Mouse (Mus musculus): Measurements from ENCODE around the gene 4930558K02Rik.

Gene 4930558K02Rik

DNA sequence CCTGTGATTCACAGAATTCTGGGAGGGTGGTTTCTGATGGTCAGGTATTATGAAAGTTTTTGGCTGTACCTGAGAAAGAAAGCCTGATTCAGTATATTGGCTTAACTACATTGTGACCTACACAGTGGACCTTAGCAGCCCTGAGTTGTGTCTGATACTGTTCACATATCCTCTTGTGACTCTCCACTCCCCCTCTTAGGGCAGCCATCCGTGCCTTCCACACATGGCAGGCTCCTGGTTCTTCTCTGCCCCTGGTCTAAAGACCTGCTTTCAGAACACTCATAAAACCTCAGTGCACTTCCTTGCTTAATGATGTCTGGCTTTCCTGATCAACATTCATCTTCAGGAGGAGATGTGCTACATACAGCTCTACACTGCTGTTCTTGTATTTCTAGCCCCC is 26.8 kb downstream of the 4930558K02Rik start:
- no peak for DNase-seq (ENCODE audit: low read depth, low spot score)

DNA sequence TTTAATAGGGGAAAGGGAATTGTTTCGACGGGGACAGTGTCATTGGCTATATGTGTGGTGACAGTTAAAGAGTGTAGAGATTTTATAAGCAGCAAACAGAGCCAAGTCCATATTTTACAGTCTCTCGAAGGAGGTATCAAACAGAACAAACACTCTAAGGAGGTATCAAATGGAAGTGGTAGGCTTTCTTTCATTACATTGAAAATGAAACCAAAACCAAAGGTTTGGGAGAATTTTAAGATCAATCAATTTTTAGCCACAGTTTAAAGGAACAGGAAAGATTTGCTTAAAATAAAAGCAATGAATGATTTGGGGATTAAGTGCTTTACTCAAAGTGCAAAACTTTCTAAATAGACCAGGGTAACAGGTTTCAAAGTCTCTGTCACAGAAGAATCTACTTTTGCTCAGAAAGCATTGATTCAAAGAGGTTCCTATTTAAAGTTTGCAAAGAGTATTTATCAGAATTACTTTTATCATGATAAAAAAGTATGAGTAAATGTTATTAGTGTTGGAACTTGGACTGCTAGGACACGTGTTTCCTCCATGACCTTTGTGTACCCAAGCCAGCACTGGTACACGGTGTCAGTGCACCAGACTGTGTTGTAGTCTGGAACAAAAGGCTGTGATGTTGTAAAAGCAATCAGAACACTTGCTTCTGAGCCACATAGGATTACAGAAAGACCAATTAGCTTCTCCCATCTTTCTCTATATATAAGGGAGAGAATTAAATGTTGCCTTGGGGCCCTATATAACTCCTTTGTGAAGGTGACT is 28.2 kb downstream of the 4930558K02Rik start:
- no peak for DNase-seq (ENCODE audit: low read depth, low spot score)

DNA sequence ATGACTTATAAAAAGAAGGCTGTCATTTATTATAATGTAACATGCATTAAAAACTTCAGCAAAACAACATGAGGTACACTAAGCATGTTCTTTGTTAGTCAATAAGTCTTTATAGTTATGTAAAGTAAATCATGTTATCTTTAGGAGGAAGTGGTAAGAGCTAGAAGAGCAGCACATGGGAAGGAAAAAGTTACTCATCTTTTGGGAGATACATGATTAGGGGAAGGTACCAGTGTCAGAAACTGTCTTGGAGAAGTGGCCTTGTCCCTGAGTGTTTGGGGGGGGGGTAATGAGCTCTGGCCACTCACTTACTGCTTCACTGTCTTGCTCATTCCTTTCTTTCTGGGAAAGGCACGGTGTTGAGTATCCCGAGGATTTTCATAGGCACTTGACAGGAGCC is 37.4 kb downstream of the 4930558K02Rik start:
- DNase-seq (ENCODE audit: low read depth, low spot score), result no peak

DNA sequence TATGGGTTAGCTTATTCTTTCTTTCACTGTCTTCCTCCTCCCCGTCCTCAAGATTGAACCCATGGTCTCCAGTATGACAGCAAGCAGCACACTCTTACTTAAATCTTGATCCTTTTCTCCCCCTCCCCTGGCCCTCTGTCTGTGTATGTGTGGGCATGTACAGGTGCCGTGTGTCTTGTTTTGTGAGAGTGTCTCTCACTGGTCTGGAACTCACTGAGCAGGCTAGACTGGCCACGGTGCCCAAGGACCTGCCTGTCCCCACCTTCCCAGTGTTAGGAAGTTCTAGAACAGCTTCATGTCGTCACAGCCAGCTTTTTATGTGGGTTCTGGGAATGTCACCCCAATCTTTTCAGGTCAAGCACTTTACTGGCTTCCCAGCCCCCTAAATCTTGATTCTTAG is 47.1 kb downstream of the 4930558K02Rik start:
- no peak for DNase-seq (ENCODE audit: low read depth, low spot score)

DNA sequence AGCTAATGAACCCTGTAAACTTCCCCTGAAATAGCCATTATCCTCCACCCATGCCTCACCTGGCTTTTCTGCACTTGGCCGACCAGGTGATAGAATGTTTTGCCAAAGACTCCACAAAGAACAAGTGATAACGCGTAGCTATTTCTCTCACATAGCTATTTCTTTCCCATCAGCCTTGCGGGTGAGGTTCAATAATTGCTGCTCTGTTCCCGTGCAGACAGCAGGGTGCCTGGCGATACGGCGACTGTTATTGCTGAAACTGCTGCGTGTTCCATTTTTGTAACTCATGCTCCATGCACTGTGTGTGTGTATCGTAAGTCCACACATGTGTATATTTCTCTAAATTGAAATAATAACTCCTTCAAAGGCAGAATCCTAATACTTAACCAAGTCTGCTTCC is 47.6 kb downstream of the 4930558K02Rik start:
- peak; percentile 18 for DNase-seq (ENCODE audit: low read depth, low spot score)

DNA sequence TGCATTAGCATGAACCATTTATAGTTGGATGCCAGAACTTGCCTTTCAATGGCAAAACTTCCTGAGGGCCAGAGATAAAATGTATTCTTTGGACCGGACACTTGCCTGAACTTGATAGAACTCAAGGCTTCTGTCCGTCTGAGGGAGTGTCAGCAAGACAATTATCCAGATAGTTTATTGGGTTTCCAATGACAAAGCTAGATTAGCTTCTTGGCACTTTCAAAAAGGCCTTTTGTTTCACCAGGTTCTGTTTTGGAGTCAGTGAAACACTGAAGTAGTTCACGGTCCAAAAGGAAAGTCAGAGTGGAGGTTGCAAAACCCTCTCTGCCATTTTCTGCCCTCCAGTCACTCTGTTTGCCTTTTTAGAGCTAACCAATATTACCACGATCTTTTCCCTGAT is 48.1 kb downstream of the 4930558K02Rik start:
- DNase-seq (ENCODE audit: low read depth, low spot score), result no peak

DNA sequence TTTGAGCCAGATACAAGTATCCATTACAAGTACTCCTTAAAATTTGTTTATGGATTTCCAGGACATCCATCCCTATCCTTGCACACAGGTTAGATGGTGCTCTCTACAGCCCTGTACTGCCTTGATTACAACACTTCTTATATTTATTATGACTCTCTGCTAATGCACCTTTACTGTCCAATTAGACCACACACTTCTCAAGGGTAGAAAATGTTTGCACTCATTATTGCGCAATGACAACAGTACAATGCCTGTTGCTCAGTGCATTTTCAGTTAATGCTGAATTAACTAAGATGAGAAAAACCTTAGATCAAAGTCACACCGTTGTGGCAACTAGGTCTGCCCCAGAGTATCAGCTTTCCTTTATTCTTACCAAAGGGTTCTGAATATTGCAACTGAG is 51.5 kb downstream of the 4930558K02Rik start:
- no peak for DNase-seq (ENCODE audit: low read depth, low spot score)

DNA sequence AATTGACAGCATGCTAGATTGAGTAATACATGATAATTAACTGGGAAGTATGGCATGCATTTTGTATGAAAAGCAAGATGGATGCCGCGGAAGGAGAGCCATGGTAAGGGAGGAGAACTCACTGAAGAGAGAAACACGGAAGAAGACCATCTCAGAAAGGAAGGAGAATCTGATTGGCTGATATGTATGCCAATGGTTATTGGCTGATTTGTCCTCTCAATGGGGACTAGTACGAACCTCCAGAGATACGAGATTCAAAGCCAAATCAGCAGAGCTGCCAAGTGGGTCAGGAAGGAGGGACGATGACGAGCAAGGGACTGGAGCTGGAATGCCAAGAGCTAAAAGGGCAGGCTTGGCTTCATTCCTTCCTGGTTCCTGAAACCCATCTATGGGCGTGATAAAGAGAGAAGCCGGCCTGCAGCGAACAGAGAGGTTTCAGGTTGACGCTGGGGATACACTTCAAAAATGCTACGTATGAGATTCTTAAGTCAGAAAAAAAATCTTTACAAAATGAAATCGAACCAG is 54.1 kb downstream of the 4930558K02Rik start:
- peak; percentile 30 for DNase-seq (ENCODE audit: low read depth, low spot score)

DNA sequence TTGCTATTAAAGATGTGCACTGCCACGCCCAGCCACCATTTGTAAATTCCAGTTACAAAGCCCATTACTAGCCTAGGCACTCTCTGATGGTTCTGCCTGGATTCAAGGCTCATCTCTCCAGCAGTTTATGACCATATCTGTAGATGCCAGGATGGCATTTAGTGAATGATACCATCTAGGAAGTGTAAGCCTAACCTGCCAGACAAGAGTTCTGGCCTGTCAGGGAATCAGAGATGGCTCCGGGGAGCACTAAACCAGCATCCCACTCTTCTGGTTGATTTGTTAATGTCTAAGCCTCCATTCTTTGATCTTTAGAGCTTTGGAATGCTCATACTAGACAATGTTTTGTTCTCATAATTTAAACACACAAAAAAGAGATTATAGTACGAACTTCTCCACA is 55.1 kb downstream of the 4930558K02Rik start:
- no peak for DNase-seq (ENCODE audit: low read depth, low spot score)

DNA sequence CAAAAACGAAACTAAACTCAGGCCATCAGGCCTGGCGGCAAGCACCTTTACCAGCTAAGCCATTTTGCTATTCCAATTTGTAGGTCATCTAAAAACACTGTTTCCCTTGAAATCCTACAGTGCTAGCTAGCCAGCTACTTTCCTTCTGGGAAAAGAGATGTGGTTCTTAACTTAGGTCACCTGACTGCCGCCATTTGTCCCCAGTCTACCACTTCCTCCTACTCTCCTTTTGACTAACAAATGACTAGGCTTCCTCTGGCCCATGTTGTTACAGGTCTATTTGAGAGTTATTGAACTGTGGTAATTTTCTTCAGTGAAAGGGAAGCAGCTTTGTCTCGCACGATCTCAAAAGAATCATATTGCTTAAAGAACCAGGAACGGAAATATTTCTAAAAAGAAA is 57.5 kb downstream of the 4930558K02Rik start:
- no peak for DNase-seq (ENCODE audit: low read depth, low spot score)

DNA sequence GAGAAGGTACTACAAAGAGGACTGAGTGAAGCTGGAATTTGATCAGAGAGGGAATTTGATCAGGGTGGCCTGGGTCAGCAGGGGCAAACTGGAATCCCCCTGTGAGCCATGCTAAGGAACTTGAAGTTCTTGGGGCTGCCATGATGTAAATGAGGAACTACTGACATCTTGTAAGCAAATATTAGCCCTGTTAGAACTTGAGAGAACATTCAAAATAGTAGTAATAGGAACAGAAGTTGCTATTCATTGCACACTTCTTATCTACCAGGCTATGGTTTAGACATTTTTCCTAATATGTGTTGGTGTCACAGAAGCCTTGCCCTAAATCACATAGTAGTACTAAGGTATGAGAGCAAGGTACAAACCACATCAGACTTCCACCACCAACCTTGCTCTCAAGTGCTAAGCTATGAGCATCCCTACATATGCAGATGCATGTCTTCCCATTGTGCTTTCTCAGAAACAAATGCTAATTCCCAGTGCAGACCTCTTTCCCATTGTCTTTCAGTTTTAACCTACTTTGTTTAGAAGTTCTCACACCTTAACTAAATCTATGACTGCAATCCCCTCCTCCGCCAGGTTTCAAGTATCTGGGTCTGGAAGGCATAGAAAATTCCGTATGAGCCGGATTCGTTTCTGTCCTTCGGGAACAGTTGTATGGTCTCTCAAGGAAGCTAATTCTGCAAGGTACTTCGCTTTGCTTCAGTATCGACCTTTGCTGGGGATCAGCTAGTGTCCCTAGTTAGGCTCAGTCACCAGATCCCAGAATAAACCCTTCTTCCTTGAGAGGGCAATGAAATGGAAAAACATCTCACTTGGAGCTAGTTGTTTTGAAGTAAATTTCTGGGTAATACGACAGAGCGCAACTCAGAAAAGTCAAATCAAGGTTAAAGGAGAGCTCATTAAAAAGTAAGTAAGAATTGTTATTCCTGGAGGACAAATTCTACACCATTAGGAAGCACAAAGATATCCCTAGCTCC is 58.7 kb downstream of the 4930558K02Rik start:
- DNase-seq (ENCODE audit: low read depth, low spot score), result no peak

DNA sequence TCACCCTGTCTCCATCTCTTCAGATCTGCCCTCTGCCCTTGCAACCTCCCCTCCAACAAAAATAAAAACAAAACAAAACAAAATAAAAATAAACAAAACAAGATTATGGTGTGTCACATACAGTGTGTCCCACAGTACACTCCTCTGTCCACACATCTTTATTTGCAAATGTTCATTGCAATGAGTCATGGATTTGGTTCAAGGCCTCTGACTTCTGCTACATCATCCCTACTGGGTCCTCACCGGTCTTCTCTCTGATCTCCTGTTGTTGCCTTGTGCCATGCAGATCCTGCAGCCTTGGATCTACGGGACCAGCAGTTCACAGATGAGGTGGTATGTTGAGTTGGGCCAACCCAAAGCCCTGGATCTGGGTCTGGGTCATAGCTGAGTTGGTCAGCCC is 59.8 kb downstream of the 4930558K02Rik start:
- no peak for DNase-seq (ENCODE audit: low read depth, low spot score)

DNA sequence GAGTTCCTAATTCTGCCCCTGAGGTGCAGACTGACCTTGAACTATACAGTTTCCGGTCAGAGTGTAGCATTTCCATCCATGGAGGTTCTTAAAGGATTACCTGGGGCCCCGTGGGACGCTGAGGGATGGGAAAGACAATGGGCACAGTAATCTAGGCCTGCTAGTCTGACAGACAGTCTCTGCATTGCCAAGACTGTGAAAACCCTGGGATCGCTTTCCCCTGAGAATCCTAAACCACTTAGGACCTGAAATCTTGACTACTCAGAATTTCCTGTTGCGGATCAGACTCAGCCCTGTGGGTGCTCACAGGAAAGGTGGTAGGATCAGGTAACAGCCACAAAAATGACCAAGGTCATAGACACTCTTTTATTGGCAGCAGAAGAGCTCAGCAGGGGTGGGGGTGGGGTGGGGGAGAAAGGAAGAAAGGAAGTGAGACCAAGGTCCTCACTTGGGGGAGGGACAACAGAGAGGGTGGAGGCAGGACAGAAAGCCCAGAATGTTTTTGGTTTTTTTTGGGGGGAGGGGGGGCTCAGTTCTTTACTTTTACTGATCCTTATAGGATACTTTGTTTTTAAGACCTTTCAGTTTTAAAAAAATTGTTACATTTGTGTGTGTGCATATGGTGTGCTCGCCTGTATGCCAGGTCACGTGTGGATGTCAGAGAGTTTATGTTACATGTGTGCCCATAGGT is 60.6 kb downstream of the 4930558K02Rik start:
- no peak for DNase-seq (ENCODE audit: low read depth, low spot score)

DNA sequence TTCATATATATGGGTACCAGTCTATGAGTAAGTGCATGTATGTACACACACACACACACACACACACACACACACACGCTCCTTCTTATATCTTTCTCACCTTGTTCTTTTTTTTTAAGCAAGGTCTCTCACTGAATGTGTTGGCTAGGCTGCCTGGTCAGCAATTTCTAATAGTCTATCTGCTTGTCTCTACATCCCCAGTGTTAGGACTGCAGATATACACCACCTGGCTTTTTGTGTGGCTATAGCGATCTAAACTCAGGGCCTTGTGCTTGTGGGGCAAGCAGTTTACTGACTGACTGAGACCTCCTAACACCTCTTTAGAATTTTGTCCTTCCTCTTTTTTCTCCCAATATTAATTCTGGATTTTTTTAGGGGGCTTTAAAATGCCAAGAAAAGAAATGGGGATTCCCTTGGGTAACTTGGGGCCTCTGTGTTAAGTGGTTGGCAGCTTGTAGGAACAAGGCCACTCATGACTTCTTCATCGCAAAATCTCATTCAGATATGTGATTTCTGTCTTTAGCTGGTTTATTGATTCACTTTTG is 61.4 kb downstream of the 4930558K02Rik start:
- no peak for DNase-seq (ENCODE audit: low read depth, low spot score)

DNA sequence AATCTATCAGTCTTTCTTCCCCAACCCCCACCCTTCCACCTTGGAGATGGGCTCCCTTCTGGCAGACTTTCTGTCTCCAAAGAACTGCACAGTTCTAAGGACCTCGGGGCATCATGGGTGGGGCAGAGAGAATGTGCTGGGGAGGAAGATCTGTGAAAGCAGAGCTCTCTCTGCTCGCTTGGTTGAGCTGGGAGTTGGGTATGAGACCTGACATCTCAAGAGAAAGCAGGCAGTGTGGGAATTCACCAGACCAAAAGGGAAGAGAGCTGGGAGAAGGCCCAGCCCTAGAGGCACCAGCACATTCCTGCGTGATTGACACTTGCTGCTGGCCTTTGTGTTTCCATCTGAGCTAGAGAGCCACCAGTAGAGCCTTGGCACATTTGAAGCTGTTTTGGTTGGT is 63.4 kb downstream of the 4930558K02Rik start:
- no peak for DNase-seq (ENCODE audit: low read depth, low spot score)

DNA sequence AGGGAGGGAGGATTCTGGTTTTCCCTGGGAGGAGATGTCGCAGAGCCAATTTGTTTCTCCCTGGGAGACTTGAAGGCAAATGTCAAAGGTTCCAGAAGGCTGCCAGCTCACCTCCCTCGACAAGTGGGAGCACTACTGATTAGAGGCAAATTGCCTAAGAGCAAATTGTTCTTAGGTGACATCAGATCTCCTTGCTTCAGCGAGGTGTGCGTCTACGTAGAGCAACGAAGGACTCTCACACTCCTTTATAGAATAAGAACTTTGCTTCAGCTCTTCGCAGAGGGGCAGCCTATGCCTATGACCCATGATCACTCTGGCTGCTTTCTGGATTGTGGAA is 65.8 kb downstream of the 4930558K02Rik start:
- peak; percentile 3 for DNase-seq (ENCODE audit: low read depth, low spot score)

DNA sequence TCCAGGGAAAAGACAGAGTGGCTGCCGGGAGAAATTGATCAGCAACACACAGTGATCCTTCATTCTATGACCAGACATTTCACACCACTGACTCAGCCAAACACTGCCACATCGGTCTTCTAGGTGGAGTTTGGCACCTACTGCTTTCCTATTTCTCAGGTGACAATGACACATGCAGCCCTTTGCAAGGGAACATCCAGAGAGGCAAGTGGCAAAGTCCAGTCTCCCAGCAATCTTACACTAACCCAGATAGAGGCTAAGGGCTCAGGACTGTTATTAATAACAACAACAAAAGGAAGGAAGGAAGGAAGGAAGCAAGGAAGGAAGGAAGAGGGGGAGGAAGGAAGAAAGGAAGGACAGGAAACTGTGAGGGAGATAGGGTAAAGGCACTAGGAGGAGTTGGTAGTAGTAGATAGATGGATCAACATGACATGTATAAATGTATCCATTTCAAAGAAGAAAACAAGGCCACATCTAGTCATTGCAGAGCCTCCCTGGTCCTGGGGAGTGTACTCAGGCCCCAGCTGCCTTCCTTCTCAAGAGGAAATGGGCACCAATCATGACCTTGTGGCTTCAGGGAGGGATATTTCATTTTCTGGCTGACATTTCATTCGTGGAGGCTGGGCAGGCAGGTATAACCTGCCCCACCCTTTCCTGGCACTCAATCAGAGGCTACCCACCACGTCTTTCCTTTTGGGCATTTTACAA is 66.3 kb downstream of the 4930558K02Rik start:
- no peak for DNase-seq (ENCODE audit: low read depth, low spot score)

DNA sequence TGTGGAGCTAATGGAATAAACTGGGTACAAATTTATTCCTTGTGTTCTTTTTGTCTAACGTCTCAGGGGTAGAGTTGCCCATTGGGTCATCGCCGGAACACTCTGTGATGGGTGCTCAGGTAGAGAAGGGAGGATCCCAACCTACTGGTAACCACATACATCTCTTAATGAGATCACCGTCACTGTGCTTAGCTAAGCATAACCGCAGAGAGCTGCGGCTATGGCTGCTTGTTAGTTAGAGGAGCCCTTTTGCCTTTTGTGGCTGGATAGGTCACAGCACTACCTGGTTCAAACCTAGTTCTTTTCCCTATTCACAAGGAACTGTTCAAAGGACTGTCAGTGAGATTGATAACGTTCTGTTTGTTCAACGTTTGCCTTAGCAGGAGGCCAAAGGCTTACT is 70.4 kb downstream of the 4930558K02Rik start:
- no peak for DNase-seq (ENCODE audit: low read depth, low spot score)

DNA sequence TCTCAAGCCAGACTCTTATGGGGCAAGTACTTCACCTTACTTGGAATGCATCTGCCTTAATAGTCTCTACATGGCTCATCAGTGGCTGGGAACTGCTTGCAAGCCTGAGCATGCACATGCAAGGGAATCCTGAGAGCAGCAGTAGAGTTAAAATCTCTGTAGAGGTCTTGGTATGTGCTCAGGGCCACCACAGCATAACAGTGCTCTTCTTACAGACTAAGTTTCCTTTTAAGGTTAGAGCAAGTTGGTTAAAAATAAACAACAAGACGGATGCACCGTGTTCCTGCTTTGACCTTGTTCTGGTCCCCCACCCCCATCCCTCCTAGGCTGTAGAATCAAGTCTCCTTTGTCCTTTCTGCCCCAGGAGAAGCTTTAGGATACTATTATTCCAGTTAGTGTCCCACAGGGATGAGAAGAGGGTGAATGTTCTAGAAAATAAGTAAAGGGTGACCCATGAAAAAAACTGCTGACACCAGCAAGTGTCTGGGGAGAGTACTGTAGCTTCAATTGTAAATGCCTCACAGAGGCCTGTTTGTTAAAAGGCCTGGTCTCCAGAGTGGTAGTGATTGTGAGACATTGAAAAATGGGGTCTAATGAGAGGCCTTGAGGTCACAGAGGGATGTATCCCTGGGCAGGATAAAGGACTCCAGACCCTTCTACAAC is 71.5 kb downstream of the 4930558K02Rik start:
- no peak for DNase-seq (ENCODE audit: low read depth, low spot score)

DNA sequence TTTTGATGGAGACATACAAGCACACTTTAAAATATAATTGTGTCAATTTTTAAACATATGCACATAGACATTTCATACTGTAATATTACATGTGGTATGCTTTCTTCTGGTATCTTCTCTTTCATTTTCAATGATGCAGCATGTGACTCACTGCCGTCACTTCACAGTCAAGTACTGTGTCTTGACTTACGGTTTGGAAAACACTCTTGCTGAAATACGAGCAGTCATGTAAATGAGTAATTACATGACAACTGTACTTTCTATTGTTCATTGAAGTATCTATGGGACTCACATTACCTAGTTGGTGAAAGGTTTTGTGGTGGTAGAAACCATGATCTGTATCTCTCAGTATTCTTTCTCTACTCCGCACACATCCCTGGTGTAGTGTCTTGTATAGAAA is 72.3 kb downstream of the 4930558K02Rik start:
- DNase-seq (ENCODE audit: low read depth, low spot score), result no peak
